Mouse (Mus musculus) macrophage (primary cell): ENCODE data around the gene Klf6. TPM values are rescaled to one million over a fixed set of nuclear protein-coding genes. Genes with fewer than 3 reads are reported as not detected.

Source experiments
- H3K27ac ChIP-seq: fragments of 350-480 bp; formaldehyde crosslinking; 2 replicates; pipeline ENCODE4 v1.9.0; 2021
- H3K36me3 ChIP-seq: fragments of 350-480 bp; formaldehyde crosslinking; 2 replicates; pipeline ENCODE4 v1.9.0; 2021; ENCODE audit errors: inconsistent target
- H3K4me3 ChIP-seq: fragments of 350-480 bp; formaldehyde crosslinking; 2 replicates; pipeline ENCODE4 v1.9.0; 2021; ENCODE audit errors: inconsistent target
- H3K79me2 ChIP-seq: fragments of 350-480 bp; formaldehyde crosslinking; 2 replicates; pipeline ENCODE4 v1.9.0; 2021; ENCODE audit errors: inconsistent target
- WGBS: methylation state at CpG from one replicate; pipeline ENCODE4 v1.1.7; 2026; ENCODE audit warnings: inconsistent platforms; ENCODE audit not compliant: missing documents; 5-methylcytosine and 5-hydroxymethylcytosine counted together
- polyA plus RNA-seq: library from polyadenylated mRNA; stranded (reverse); fragments of 250-400 nt; gene quantifications from 3 replicates; pipeline ENCODE4 v1.2.4, GENCODE M21; 2018; ENCODE audit warnings: inconsistent platforms

Gene Klf6
- polyA plus RNA-seq, 1 experiment from 2014 or later, result 182 TPM

GRCm38 (mm10) chr13:5845161-5845590, 16.1 kb upstream of the Klf6 start:
- WGBS, result 2% methylated on average over 10 of the region's 10 CpGs
- Histone ChIP-seq H3K27ac (peak overlapping the region; percentile 99), H3K4me3 (peak overlapping the region; percentile 28; the same call in 1 of the 2 replicates)

DNA sequence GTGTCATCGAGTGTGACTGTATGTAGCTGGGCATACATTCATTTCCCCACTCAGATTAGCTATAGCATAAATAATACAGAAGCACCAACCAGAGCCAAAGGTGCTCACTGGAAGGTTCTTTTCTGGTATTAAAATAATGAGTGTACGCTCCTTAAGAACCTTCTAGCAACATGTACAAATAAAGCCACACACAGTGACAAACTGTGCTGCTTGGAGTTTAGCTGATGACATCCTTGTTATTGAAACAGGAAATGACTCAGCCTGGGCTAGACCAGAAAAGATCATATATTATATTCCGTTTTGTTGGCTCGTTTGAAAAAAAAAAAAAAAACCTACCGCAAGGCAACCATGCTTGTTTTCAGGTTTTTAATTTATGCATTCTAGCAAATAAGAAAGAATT, 15.7 kb upstream of the Klf6 start:
- peak overlapping the region; percentile 99 for H3K27ac ChIP-seq
- H3K4me3 ChIP-seq, result peak overlapping the region; percentile 28; the same call in 1 of the 2 replicates
- WGBS, result 0% methylated on average over 5 of the region's 5 CpGs

More at GRCm38 (mm10) chr13:5845161-5845590, 16.1 kb upstream of the Klf6 start:
- Histone ChIP-seq H3K36me3 (no peaks in the 10 kb centered on the region), H3K79me2 (no peaks in the 10 kb centered on the region)

GRCm38 (mm10) chr13:5846860-5847259, 14.4 kb upstream of the Klf6 start:
- 79% methylated on average over 4 of the region's 4 CpGs for WGBS
- no peak overlapping the region for H3K4me3 ChIP-seq
- no peaks in the 10 kb centered on the region for H3K79me2 ChIP-seq
- H3K27ac ChIP-seq, result no peak overlapping the region
- no peaks in the 10 kb centered on the region for H3K36me3 ChIP-seq

More for the DNA sequence above, 15.7 kb upstream of the Klf6 start:
- no peaks in the 10 kb centered on the region for H3K79me2 ChIP-seq
- no peaks in the 10 kb centered on the region for H3K36me3 ChIP-seq

GRCm38 (mm10) chr13:5847736-5848135, 13.5 kb upstream of the Klf6 start:
- no peaks in the 10 kb centered on the region for H3K36me3 ChIP-seq
- WGBS, result 72% methylated on average over 2 of the region's 2 CpGs
- H3K79me2 ChIP-seq, result no peaks in the 10 kb centered on the region
- H3K27ac ChIP-seq, result no peak overlapping the region
- H3K4me3 ChIP-seq, result no peak overlapping the region

- H3K79me2 ChIP-seq, result peaks cover 43% of the 10 kb centered on the region
- H3K36me3 ChIP-seq, result peaks cover under 1% of the 10 kb centered on the region; the same call in 1 of the 2 replicates
- peak overlapping the region; percentile 99 for H3K27ac ChIP-seq
- WGBS, result 2% methylated on average over 27 of the region's 27 CpGs
- H3K4me3 ChIP-seq, result peak overlapping the region; percentile 44
These were observed 578 bp upstream of the Klf6 start for GRCm38 (mm10) chr13:5860651-5861156.

DNA sequence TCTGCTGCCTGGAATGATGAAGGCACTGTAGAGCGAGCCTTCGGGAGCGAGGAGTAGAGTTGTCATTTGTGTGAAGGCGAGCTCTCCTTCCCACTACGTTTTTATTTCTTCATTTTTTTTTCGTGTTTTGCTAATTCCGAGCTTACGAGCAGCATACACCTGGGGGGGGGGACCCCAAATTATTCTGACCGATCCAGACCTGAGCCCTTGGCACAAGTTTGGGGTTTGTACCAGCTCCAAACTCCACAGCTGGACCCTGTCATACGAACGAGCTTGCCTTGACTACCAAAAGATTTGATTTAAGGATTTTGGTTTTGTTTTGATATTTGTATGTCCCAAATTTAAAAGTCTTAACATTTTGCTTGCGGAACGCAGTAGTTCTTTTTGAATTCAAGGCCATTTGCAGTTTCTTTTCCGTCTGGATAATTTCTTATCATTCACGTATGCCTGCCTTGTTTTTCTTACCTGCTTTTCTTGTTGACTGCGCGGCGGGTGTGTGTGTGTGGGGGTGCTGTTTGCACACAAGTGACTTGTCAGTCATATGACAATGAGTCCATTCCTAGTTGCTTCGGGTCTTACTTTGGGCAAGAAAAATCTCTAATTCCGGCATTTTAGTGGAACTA, 832 bp downstream of the Klf6 start:
- WGBS, result under 1% methylated on average over 20 of the region's 20 CpGs
- Histone ChIP-seq H3K4me3 (peak overlapping the region; percentile 83), H3K36me3 (peaks cover 12% of the 10 kb centered on the region; the same call in 1 of the 2 replicates), H3K79me2 (peaks cover 57% of the 10 kb centered on the region), H3K27ac (peak overlapping the region; percentile 99)

DNA sequence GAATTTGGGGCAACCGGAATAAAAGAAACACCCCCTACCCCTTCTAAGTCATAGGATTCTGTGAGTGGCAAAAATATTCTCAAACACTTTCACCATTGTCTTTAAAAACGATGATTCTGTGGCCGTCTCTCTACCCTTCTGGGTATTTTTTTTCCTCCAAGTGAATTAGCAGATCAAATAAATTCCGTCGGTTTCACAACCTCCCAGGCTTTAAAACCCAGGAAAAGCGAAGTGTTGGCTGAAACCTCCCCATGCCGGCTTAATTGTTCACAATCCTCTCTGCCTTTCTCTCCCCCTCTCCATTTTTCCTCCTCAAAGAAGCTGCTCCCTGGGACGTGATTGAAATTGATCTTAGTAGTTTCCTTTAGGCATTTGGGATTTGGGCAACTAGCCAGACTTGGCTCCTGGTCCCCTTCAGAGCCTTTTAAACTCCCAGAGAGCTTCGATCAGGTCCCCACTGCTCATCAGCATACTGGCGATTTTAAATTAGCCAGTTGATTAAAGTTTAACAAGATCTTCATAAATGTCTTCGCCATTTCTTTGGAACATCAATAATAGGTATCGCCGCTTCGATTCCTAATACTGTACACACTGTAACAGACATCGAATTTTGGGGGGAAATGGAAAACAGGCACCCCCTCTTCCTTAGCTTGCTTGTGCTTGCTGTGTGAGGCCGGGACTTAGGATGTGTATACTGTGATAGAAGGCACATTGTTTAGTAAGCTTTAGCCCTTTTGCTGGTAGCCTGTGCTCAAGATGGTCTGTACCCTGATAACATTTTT, 1.5 kb downstream of the Klf6 start:
- peaks cover 64% of the 10 kb centered on the region for H3K79me2 ChIP-seq
- WGBS, result 4% methylated on average over 16 of the region's 16 CpGs
- peaks cover 16% of the 10 kb centered on the region; the same call in 1 of the 2 replicates for H3K36me3 ChIP-seq
- peak overlapping the region; percentile 83 for H3K4me3 ChIP-seq
- H3K27ac ChIP-seq, result peak overlapping the region; percentile 99

DNA sequence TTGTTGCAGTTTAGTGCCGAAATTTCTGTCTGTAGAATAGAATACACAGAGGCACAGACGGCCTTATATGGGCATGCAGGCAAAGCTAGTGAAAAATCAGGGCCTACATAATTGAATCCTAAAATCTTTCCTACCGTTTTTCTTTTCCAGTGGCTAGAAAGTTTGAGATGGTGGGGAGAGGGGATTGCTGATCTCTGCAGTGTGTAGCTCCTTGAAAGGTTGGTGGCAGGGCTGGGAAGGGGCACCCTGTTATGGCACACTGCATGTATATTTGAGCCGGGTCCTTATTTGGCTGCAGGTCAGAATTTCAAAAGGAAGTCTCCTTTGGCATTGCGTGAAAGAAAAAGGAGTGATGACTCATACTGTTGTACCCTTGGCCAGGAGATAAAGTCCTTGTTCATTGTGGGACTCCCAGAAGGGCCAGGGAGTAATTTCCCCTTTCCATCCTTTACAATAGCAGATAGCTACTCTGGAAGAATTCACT, 2.2 kb downstream of the Klf6 start:
- Histone ChIP-seq H3K36me3 (peaks cover 23% of the 10 kb centered on the region; the same call in 1 of the 2 replicates), H3K27ac (peak overlapping the region; percentile 99), H3K4me3 (peak overlapping the region; percentile 83), H3K79me2 (peaks cover 71% of the 10 kb centered on the region)
- 0% methylated on average over 5 of the region's 5 CpGs for WGBS

DNA sequence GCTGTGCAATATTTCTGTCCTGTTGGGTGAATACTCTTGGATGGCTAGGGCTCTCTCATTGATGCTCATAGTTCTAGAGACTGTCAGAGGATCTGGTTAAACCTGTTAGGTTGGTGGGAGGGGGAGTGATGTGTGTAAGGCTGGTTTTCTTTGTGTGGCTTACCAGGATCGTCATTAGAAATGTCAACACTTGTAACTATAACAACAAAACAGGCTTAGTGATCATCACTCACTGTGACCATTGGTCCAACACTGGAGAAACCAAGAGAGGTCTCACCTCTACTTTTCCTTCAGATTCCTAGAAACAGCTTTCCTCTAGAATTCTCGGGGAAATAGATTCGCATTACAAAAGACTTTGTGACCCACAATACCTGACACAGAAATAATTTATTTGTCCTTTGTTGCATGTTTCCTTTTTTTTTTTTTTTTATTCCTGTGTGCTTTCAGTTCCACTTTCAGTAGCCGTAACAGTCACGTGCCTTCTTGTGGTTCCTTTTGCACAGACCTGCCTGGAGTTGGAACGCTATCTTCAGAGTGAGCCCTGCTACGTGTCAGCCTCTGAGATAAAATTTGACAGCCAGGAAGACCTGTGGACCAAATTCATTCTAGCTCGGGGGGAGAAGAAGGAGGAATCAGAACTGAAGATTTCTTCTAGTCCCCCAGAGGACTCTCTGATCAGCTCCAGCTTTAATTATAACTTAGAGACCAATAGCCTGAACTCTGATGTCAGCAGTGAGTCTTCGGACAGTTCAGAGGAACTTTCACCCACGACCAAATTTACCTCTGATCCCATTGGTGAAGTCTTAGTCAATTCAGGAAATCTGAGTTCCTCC, 3.2 kb downstream of the Klf6 start:
- peak overlapping the region; percentile 99 for H3K27ac ChIP-seq
- H3K36me3 ChIP-seq, result peaks cover 24% of the 10 kb centered on the region; the same call in 1 of the 2 replicates
- peak overlapping the region; percentile 83 for H3K4me3 ChIP-seq
- 0% methylated on average over 10 of the region's 10 CpGs for WGBS
- peaks cover 81% of the 10 kb centered on the region for H3K79me2 ChIP-seq

- H3K4me3 ChIP-seq, result peak overlapping the region; percentile 83
- peaks cover 86% of the 10 kb centered on the region for H3K79me2 ChIP-seq
- WGBS, result 87% methylated on average over 9 of the region's 9 CpGs
- peaks cover 24% of the 10 kb centered on the region; the same call in 1 of the 2 replicates for H3K36me3 ChIP-seq
- H3K27ac ChIP-seq, result peak overlapping the region; percentile 99
These were observed 3.8 kb downstream of the Klf6 start for GRCm38 (mm10) chr13:5865098-5865415.

DNA sequence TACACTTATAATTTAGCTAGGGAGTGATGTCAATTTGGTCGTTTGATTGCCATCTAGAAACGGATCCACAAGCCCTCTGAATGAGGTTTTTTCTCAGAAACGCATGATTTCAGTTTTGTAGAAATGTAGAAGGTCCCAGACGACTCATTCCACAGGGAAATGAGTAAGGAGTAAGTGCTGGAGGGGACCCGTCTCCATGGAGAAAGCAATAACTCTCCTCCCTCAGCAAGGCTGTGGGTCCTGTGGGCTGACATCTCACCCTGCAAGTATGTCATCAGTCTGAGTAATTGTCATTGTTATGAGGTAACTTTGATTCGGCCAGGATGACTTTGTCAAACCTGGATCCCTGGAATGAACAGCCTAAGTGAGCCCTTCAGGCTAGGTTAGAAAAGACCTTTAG, 4.8 kb downstream of the Klf6 start:
- H3K4me3 ChIP-seq, result peak overlapping the region; percentile 83
- WGBS, result 80% methylated on average over 6 of the region's 6 CpGs
- H3K79me2 ChIP-seq, result peaks cover 86% of the 10 kb centered on the region
- peaks cover 24% of the 10 kb centered on the region; the same call in 1 of the 2 replicates for H3K36me3 ChIP-seq
- H3K27ac ChIP-seq, result peak overlapping the region; percentile 99

DNA sequence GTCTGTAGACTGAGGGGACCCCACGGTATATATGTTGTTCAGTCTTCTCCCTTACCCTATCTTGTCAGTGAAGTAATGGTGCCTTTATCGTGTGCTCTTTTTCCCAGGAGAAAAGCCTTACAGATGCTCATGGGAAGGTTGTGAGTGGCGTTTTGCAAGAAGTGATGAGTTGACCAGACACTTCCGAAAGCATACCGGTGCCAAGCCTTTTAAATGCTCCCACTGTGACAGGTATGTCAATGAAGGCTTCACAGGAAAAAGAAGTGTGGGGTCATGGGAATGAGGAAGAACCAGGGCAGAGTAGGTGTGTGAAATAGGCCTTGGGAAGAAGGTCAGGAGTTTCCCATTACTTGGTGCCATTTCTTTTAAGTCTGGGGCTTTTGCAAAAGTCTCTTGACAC, 5.2 kb downstream of the Klf6 start:
- H3K4me3 ChIP-seq, result peak overlapping the region; percentile 83; the same call in 1 of the 2 replicates
- peaks cover 24% of the 10 kb centered on the region; the same call in 1 of the 2 replicates for H3K36me3 ChIP-seq
- peak overlapping the region; percentile 99 for H3K27ac ChIP-seq
- WGBS, result 92% methylated on average over 5 of the region's 5 CpGs
- peaks cover 84% of the 10 kb centered on the region for H3K79me2 ChIP-seq

- no peak overlapping the region for H3K4me3 ChIP-seq
- peaks cover 66% of the 10 kb centered on the region for H3K79me2 ChIP-seq
- H3K27ac ChIP-seq, result peak overlapping the region; percentile 99
- WGBS, result 83% methylated on average over 8 of the region's 8 CpGs
- peaks cover 24% of the 10 kb centered on the region; the same call in 1 of the 2 replicates for H3K36me3 ChIP-seq
These were observed 7.1 kb downstream of the Klf6 start for GRCm38 (mm10) chr13:5868376-5868775.

- Histone ChIP-seq H3K27ac (peak overlapping the region; percentile 99), H3K4me3 (no peak overlapping the region), H3K79me2 (peaks cover 55% of the 10 kb centered on the region), H3K36me3 (peaks cover 24% of the 10 kb centered on the region; the same call in 1 of the 2 replicates)
- WGBS, result 87% methylated on average over 5 of the region's 5 CpGs
These were observed 8.2 kb downstream of the Klf6 start for GRCm38 (mm10) chr13:5869433-5869832.
